Mouse (Mus musculus) WW6 (cell line): Measurements from ENCODE around the gene Ogdh.
A peak's percentile ranks its signal among the peaks of the same experiment; 100 is the strongest.
"Not testable (repeated sequence)": the region's sequence is repeated elsewhere in the genome, so short reads cannot be mapped to it uniquely, and the experiment has no call there.

ENCODE experiments used
- DNase-seq: peaks from one replicate; pipeline ENCODE4 v3.0.0-alpha.2; 2013; ENCODE audit warnings: low read depth, low spot score

The Ogdh gene

DNA sequence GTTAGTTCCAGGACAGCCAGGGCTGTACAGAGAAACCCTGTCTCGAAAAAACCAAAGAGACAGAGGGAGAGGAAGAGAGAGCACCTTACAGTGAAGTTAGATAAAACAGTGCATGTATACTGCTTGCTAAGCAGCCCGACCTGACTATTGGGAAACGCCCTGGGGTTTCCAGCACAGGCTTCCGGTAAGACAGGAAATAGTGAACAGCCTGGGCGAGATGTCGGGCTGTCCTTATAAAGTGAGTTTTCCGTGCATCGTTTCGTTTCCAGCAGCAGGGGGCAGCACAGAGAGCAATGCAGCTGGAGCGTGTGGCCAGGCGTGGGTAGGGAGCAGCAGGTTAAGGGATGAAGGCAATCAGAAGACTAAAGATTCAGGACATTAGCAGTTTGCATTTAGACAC is 74.5 kb downstream of the Ogdh start:
- peak; percentile 92 for DNase-seq

- no peak for DNase-seq
Measured at GRCm38 (mm10) chr11:6366434-6366833, 75.0 kb downstream of the Ogdh start.

GRCm38 (mm10) chr11:6367156-6367555 is 75.7 kb downstream of the Ogdh start:
- DNase-seq = no peak

- DNase-seq = not testable (repeated sequence)
Measured at GRCm38 (mm10) chr11:6367986-6368385, 76.6 kb downstream of the Ogdh start.

DNA sequence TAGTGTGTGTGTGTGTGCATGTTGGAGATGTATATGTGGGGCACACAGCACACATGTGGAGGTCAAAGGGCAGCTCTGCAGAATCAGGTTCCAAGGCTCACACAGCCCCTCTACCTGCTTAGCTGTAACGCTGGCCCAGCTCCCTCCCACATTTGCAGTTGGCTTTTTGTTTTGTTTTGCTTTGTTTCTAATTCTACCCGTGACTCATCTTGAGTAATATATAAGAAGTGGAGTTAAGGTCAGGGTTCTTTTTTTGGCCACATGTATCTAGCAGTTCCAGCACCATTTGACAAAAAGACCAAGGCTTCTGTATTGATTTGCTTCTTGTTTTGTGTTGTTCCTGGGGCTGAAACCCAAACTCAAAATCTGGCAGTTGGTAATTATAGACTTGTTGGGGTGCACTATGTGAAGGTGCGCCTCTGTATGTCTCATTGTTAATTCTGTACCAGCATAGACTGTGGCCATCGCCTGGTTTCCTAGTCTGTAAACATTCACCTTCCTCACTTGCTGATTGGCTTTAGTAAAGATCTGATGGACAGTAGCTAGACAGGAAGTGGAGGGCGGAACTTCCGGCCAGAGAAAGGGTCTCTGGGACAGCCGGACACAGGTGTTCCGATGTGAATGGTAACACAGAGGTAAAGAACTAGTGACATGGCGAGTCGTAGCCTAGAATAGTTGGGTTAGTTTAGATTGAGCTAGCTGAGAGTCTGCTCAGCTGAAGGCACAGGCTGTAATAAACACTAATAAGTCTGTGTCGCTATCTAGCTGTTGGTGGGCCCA is 80.1 kb downstream of the Ogdh start:
- no peak for DNase-seq

DNA sequence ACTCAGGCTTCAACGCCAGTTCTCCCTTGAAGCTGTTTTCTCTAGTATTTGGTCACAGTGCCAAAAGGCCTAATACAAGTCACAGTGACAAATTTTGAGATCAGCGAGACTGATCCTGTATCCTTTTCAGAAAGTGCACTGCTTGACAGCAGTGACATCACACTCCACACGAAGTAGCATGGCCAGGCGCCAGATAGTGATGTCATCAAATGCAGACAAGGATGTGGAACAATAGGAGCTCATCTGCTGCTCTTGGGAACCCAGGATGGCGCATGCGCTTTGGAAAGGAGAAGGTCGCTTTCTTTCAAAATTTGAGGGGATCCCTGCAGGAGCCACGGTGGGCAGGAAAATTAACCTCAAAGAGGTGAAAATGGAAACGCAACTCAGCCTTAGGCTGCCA is 81.4 kb downstream of the Ogdh start:
- DNase-seq = peak; percentile 65

GRCm38 (mm10) chr11:6380916-6381315 is 89.5 kb downstream of the Ogdh start:
- DNase-seq = no peak

DNA sequence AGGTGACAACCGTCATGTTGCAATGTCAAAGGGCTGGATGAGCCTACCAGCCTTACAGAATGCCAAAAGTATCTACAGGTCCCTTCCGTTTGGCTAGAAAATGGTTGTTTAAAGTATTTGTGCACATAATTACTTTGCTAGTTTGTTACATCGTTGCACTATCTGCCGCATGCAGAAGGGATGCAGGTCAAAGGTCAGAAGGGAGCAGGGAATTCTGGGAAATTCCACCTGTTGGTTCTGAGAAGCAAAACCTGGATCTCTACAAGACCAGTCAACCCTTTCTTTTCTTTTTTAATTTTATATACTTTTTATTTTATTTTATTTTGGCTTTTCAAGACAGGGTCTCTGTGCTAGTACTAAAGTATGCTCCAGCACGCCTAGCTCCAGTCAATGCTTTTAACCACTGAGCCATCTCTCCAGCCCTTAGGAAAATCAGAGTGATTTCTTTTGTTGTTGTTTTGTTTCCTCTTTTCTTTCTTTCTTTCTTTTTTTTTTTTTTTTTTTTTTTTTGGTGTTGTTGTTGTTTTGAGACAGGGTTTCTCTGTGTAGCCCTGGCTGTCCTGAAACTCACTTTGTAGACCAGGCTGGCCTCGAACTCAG is 96.8 kb downstream of the Ogdh start:
- no peak for DNase-seq

DNA sequence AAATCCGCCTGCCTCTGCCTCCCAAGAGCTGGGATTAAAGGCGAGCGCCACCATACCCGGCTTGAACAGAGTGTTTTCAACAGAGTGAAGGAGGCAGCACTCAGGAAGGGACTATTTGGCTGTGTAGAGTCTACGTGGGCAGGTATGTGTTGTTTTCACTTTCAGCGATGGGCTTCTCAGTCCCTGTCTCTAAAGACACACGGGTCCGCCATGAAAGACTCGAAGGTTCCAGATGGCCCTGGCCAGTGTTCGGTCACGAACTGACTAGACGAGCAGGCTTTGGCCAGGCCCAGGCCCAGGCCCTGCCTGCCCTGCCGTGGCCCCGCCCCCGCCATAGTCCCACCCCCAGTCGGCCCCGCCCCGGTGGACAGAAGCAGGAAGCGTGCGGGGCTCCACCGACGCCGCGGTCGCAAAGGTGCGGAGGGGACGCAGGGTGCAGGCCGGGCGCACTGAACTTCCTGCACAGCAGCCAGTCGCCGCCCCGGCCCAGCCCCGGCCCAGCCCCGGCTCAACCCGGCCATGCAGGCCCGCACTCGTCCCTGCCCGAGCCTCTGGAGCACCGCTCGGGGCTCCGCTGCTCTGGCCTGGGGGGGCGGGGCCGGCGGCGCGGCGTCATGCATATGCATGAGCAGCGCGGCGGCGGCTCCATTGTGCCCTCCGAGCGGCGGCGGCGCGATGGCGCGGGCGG is 97.4 kb downstream of the Ogdh start, which contains the start of gene Zmiz2:
Gene Zmiz2, plus strand, starts transcription at position 349 of the 688 bp plus-strand sequence.
- DNase-seq = peak; percentile 83

- DNase-seq = no peak
Measured at GRCm38 (mm10) chr11:6389483-6389921, 98.1 kb downstream of the Ogdh start.

GRCm38 (mm10) chr11:6390376-6391053 is 99.1 kb downstream of the Ogdh start:
- DNase-seq = no peak

DNA sequence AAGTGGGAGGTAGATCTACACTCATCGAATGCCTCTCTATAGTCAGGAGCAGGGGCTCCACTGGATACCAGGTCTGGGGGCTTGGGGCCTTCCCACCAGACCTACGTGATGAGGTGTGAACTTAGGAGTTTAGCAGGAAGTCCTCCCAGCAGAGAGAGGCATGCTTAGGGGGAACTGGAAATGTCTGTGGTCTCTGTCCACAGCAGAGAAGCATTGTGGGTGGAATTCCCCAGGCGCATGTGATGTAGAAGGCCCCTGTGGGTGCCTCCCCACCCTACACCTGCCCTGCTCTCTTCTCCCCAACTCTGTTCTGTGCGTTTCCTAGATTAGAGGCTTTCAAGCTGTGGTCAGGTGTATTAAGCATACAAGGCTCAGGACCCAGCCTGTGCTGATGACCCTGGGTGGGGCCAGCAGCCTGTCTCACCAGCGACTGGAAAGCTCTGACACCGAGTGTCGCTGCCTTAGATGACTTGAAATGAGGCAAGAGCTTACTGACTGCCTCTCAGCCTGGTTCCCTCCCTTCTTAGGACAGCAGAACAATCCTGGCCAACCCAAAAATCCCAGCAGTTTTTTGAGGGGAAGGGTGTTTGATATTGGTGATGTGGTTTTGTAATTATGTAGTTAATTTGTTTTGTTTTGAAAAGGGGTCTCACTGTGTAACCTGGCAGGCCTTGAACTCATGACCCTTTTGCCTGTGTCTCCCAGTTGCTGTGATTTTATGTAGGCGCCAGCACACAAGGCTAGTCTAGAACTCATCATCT is 100.3 kb downstream of the Ogdh start:
- no peak for DNase-seq

GRCm38 (mm10) chr11:6392857-6393256 is 101.4 kb downstream of the Ogdh start:
- no peak for DNase-seq

DNA sequence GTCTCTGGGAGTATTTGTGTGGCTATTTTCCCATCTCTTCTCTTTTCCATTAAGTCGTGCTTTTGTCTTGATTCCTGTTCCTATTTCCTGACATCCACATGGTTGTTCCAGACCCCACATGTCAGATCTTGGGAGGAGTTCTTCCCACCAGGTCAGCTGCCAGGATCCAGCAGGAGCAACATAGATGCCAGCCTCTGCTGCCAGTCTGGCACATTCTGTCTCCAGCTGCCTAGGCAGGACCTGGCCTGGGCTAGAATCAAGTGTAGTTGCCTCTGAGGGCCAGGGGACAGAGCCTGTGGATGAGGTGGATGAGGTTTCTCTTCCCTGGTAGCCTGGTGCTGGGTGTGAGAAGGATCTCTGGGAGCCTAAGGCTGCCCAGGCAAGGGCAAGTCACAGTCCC is 102.4 kb downstream of the Ogdh start:
- no peak for DNase-seq

DNA sequence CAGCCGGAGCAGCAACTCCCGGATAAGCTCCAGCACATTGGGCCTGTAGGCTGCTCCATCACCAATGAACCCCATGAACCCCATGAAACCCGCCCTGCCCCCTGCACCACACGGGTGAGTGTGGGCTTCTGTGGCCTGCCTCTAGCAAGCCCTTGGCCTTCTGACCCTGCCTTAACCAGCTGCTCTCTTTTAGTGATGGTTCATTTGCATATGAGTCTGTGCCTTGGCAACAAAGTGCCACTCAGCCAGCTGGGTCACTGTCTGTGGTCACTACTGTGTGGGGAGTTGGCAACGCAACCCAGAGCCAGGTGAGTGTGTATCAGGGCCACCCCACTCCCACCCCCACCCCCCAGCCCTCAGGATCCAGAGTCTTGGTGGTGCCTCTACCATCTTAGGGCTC is 104.1 kb downstream of the Ogdh start:
- DNase-seq = no peak

DNA sequence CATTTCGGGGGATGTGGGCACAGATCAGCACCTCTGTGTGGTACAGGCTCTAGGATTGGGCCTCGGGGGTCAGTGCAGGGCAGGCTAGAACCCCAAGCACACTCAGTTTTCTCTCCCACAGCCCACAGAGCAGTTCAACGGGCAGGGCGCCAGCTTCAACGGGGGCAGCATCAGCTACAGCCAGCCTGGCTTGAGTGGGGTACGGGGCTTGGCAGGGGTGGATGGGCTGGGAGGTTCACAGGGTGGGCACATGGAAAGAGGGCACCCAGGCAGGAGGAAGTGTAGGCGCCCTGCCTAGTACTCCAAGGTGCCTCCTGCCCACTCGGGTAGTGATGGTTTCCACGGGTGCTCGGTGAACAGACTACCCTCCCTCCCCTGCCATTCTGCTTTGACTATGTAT is 106.7 kb downstream of the Ogdh start:
- DNase-seq = no peak

DNA sequence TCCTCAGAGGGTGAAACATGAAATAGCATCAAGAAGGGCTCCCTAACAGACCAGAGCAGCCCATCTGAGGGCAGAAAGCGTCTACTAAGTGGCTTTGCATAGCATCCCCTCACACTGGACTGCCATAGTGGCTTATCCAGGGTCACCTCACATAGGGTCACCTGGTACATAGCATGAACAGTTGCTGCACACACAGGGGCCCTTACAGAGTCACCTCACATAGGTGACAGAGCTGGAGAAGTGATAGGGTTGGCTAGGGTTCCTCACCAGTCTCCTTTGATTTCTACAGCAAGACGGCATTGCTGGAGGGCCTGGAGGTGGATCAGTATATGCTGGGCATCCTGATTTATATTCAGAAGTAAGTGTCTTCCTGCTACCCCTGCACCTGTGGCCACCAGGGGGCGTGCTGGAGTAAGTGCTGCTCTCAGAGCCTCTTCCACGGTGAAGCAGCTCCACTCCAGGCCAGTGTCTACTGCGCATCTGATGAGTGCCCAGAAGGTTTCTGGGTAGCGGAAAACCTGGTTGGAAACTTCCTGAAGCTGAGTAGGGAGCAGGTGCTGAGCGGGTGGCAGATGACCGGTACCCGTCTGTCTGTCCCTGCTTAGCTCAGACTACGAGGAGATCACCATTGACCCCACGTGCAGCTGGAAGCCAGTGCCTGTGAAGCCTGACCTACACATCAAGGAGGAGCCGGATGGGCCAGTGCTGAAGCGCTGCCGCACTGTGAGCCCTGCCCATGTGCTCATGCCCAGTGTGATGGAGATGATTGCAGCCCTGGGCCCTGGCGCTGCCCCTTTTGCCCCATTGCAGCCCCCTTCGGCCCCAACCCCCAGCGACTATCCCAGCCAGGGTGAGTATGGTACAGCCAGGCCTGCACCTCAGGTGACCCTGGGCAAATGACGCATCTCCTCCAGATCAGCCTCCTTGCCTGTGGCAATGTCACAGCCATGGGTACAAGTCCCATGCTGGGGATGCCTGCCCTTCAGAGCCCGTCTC is 111.4 kb downstream of the Ogdh start:
- no peak for DNase-seq

GRCm38 (mm10) chr11:6403830-6404405 is 112.5 kb downstream of the Ogdh start:
- DNase-seq = no peak

DNA sequence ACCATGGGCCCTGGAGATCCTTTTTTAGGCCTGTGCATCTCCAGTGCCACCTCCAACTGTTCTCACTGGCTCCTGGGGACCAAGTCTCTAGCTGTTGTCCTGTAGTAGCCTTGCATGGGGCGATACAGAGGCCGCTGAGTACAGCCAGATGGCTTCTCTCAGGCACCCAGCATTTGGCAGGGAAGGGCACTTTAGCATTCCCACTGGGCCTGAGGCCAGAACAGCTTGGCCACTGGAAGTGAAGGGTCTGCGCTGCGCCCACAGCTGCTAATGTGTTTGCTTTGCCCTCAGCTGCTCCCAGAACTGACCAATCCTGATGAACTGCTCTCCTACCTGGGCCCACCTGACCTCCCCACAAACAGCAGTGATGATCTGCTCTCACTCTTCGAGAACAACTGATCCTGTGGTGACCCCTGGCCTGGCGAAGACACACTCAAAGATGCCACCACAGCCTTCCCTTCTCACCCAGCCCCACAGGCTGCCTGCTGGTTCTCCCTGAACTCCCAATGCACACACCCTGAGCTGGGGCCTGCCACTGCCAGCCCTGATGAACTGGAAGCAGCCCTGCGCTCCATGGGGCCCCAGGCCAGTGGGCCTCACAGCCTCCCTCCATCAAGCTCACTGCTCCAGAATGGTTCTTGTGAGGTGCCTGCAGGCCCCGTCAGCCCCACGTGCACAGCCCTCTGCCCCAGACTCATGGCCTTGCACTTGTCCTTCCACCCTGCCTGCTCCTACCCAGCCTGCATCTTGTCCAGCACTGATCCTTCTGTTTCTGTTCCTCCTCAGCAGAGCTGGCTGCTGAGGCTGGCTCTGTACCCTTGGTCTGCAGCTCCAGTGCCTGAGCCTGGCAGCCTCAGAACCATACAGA is 113.5 kb downstream of the Ogdh start:
- no peak for DNase-seq
